Mouse (Mus musculus) liver, embryonic 14.5 days (tissue): ENCODE measurements around the gene Git2. TPM values are rescaled to one million over a fixed set of nuclear protein-coding genes. Genes with fewer than 3 reads are reported as not detected.

Experiments used
- ATAC-seq: fragments of 200-750 bp; cut with Nextera tagmentation; 2 replicates; pipeline ENCODE4 v1.8.0; 2017; ENCODE audit warnings: moderate number of reproducible peaks, mild to moderate bottlenecking, moderate library complexity; ENCODE audit not compliant: insufficient read depth
- DNase-seq, 3 experiments: peaks; one replicate each; pipeline ENCODE4 v3.0.0-alpha.2; 2012 to 2013; ENCODE audit warnings: low read depth in 3 of 3, low spot score in 3 of 3
- H3K27ac ChIP-seq: fragments of 300-500 bp; sonication (generic); 2 replicates; pipeline ENCODE4 v1.5.1; 2014; ENCODE audit warnings: moderate library complexity, mild to moderate bottlenecking, control low read depth, inconsistent platforms
- H3K27me3 ChIP-seq: fragments of 300-500 bp; sonication (generic); 2 replicates; pipeline ENCODE4 v1.6.1; 2014; ENCODE audit warnings: mild to moderate bottlenecking, low read length, moderate library complexity; ENCODE audit not compliant: control insufficient read depth, insufficient read depth
- H3K36me3 ChIP-seq: fragments of 300-500 bp; sonication (generic); replicated peaks from 2 replicates; pipeline ENCODE4 v1.6.1; 2014; ENCODE audit warnings: low read depth; ENCODE audit not compliant: control insufficient read depth, insufficient read depth
- H3K4me1 ChIP-seq, 2 experiments: fragments of 200-500 bp in 1 of 2; fragments of 300-500 bp in 1 of 2; sonication (generic) in 1 of 2; replicated peaks; 2 replicates each; pipeline ENCODE4 v1.6.1; 2012 to 2014; ENCODE audit warnings: antibody characterized with exemption in 1 of 2, inconsistent platforms in 1 of 2, low read length in 1 of 2; ENCODE audit not compliant: control insufficient read depth in 2 of 2, insufficient read depth in 2 of 2
- H3K4me2 ChIP-seq: fragments of 300-500 bp; sonication (generic); 2 replicates; pipeline ENCODE4 v1.6.1; 2014; ENCODE audit warnings: low read depth, mild to moderate bottlenecking, control low read depth, moderate library complexity
- H3K4me3 ChIP-seq, 2 experiments: fragments of 200-500 bp in 1 of 2; fragments of 300-500 bp in 1 of 2; sonication (generic) in 1 of 2; 2 replicates each; pipeline ENCODE4 v1.5.1; 2012 to 2014; ENCODE audit warnings: low read depth in 2 of 2, low read length in 2 of 2, mild to moderate bottlenecking in 2 of 2, control low read depth in 1 of 2, inconsistent platforms in 1 of 2, moderate library complexity in 1 of 2; ENCODE audit not compliant: insufficient read depth in 1 of 2
- H3K9ac ChIP-seq: fragments of 300-500 bp; sonication (generic); replicated peaks from 2 replicates; pipeline ENCODE4 v1.6.1; 2014; ENCODE audit warnings: mild to moderate bottlenecking, control low read depth, moderate library complexity
- H3K9me3 ChIP-seq: fragments of 300-500 bp; sonication (generic); 2 replicates; pipeline ENCODE4 v1.6.1; 2016; ENCODE audit warnings: low read length, mixed read lengths; ENCODE audit not compliant: control insufficient read depth
- CTCF ChIP-seq: IDR thresholded peaks from 2 replicates; pipeline ENCODE4 v1.5.1; 2016; ENCODE audit warnings: antibody characterized with exemption, low read depth, control low read depth
- EP300 ChIP-seq: IDR thresholded peaks from 2 replicates; pipeline ENCODE4 v1.6.1; 2016; ENCODE audit warnings: antibody characterized with exemption, low read depth
- WGBS: fragments of 180-500 bp; shearing (Covaris S2); extraction: QIAGEN DNeasy Blood & Tissue Kit; methylation state at CpG from one replicate; pipeline ENCODE4 v1.1.7; 2014; ENCODE audit not compliant: insufficient replicate concordance; 5-methylcytosine and 5-hydroxymethylcytosine counted together
- polyA plus RNA-seq, 2 experiments: library from polyadenylated mRNA; depleted of rRNA in 1 of 2; stranded (reverse) in 1 of 2; unstranded in 1 of 2; fragments of >200 nt; fragmentation: Nextera tagmentation in 1 of 2; extraction: Ambion mirVana in 1 of 2; gene quantifications; 2 replicates each; pipeline versions ENCODE4 v1.2.1 to v1.2.3; 2012 to 2014

Git2 gene
- polyA plus RNA-seq, 2 experiments, result 12.1 to 13.7 TPM

DNA sequence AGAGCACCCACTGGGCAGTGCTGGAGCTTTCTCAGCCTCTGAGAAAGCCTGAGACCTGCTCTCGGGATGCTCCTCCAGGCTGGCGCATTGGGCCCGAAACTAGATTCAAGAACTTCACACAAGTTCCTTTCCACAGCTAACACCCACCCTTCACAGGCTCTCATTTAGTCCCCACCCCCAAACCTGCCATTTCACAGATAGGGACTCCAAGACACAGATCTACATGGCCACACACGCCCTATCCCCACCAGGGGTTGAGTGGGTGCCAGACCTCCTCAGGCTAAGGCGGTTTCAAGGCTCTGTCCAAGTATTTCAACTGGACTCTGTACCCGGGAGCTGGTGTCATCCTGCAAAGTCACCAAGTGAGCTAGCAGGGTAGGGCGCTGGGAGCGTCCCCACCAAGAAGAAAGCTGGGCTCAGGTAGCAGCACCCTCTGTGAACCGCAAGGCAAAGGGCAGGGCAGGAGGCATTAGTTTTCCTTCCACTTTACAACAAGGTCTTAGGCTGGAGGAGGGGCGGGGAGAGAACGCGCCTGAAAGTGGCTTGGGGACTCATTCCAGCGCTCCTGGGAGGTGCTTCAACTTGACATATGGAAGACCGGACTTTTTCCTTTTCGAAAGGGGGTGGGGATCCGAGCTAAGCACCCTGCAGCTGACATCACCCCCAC lies 85.5 kb downstream of the Git2 start:
- TF ChIP-seq EP300 (no peak), CTCF (no peak)
- H3K9me3 ChIP-seq, result no peaks in the 10 kb centered on the region
- peaks cover 12 to 15% of the 10 kb centered on the region in 2 experiments for H3K4me1 ChIP-seq
- peak overlapping the region; percentile 92 for H3K4me2 ChIP-seq
- no peaks in the 10 kb centered on the region for H3K36me3 ChIP-seq
- no peak for DNase-seq
- no peak for ATAC-seq
- H3K4me3 ChIP-seq, result peak overlapping the region; percentile 73 to 78
- no peak overlapping the region for H3K27ac ChIP-seq
- H3K27me3 ChIP-seq, result no peaks in the 10 kb centered on the region
- 19% methylated on average over 16 of the region's 16 CpGs for WGBS
- peak overlapping the region; percentile 82 for H3K9ac ChIP-seq

- Histone ChIP-seq H3K27ac (no peak overlapping the region), H3K4me1 (peaks cover 12 to 15% of the 10 kb centered on the region in 2 experiments), H3K9me3 (no peaks in the 10 kb centered on the region), H3K9ac (no peak overlapping the region), H3K27me3 (no peaks in the 10 kb centered on the region), H3K36me3 (no peaks in the 10 kb centered on the region), H3K4me2 (no peak overlapping the region), H3K4me3 (no peak overlapping the region)
- DNase-seq (no peak), ATAC-seq (no peak)
- WGBS, result 82% methylated on average over 13 of the region's 13 CpGs
- TF ChIP-seq CTCF, result no peak
- TF ChIP-seq EP300, result no peak
These were observed 86.6 kb downstream of the Git2 start for GRCm38 (mm10) chr5:114688703-114689102.

- H3K4me1 ChIP-seq, result peaks cover 12 to 15% of the 10 kb centered on the region in 2 experiments
- no peak for DNase-seq
- no peaks in the 10 kb centered on the region for H3K9me3 ChIP-seq
- H3K9ac ChIP-seq, result no peak overlapping the region
- ATAC-seq, result no peak
- TF ChIP-seq EP300 (no peak), CTCF (no peak)
- no peaks in the 10 kb centered on the region for H3K27me3 ChIP-seq
- no peak overlapping the region for H3K4me3 ChIP-seq
- no peaks in the 10 kb centered on the region for H3K36me3 ChIP-seq
- H3K4me2 ChIP-seq, result no peak overlapping the region
- H3K27ac ChIP-seq, result no peak overlapping the region
These were observed 87.4 kb downstream of the Git2 start for GRCm38 (mm10) chr5:114687901-114688300.

DNA sequence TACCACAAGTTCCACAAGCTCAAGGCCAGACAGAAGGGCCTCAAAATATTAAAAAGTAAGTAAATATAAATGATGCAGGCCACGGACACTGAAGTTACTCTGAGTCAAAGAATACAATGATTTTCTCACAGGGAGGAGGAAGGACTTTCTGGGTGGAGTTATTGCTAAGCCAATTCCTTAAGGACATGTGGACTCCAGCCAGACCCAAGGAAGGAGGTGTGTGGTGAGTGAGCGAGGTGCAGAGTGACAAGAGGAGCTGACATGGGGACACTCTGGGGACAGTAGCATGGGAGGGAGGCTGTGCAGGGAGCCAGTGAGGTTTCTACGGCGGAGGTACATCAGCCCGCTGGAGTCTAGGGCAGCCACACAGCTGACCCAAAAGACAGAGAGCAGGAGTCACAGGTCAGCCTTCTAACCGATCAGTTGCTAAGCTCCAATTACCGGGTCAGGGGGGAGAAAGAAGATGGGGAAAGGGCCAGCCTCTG lies 88.5 kb downstream of the Git2 start:
- 72% methylated on average over 7 of the region's 7 CpGs for WGBS
- DNase-seq, result no peak
- no peak for ATAC-seq
- Histone ChIP-seq H3K27me3 (no peaks in the 10 kb centered on the region), H3K9ac (no peak overlapping the region), H3K27ac (no peak overlapping the region), H3K4me2 (no peak overlapping the region), H3K4me3 (no peak overlapping the region), H3K36me3 (no peaks in the 10 kb centered on the region), H3K4me1 (peaks cover 12 to 15% of the 10 kb centered on the region in 2 experiments), H3K9me3 (no peaks in the 10 kb centered on the region)
- no peak for TF ChIP-seq EP300
- no peak for TF ChIP-seq CTCF

DNA sequence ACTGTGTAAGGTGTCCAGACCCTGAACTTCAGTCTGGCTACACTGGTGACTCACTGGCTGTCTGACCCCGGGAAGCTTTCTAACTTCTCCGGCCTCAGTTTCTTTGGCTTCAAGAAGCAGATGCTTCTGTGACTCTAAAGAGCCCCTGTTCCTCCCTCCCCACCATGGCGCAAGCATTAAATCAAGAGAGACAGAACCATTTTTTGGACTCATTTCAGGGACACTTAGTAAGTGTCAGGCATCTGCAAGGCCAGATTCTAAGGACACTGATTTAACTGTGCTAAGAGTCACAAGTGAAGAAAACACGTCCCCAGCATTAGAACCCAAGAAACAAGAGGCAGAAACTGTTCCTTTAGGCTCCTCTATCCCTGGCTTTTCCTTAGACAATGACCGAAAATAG lies 89.3 kb downstream of the Git2 start:
- Histone ChIP-seq H3K4me1 (peaks cover 8 to 14% of the 10 kb centered on the region in 2 experiments), H3K9ac (no peak overlapping the region), H3K9me3 (no peaks in the 10 kb centered on the region), H3K4me2 (no peak overlapping the region), H3K27me3 (no peaks in the 10 kb centered on the region), H3K36me3 (no peaks in the 10 kb centered on the region), H3K4me3 (no peak overlapping the region), H3K27ac (no peak overlapping the region)
- DNase-seq, result no peak
- ATAC-seq, result no peak
- WGBS, result 78% methylated on average over 5 of the region's 5 CpGs
- TF ChIP-seq CTCF, result no peak
- TF ChIP-seq EP300, result no peak
